Mouse (Mus musculus) splenic B cell, adult 2 months (primary cell): ENCODE measurements around the gene Lingo1.

Experiments used
- DNase-seq: peaks from one replicate; pipeline ENCODE4 v3.0.0-alpha.2; 2011; ENCODE audit warnings: low read depth, low spot score
- H3K27me3 ChIP-seq: 2 replicates; pipeline ENCODE4 v1.6.1; 2012; ENCODE audit warnings: mild to moderate bottlenecking, low read length, moderate library complexity, mixed read lengths; ENCODE audit not compliant: control insufficient read depth, poor library complexity, insufficient read depth, severe bottlenecking
- H3K36me3 ChIP-seq: 2 replicates; pipeline ENCODE4 v1.6.1; 2012; ENCODE audit warnings: mild to moderate bottlenecking, low read length, moderate library complexity, mixed read lengths; ENCODE audit not compliant: control insufficient read depth, poor library complexity, insufficient read depth, severe bottlenecking

The Lingo1 gene

DNA sequence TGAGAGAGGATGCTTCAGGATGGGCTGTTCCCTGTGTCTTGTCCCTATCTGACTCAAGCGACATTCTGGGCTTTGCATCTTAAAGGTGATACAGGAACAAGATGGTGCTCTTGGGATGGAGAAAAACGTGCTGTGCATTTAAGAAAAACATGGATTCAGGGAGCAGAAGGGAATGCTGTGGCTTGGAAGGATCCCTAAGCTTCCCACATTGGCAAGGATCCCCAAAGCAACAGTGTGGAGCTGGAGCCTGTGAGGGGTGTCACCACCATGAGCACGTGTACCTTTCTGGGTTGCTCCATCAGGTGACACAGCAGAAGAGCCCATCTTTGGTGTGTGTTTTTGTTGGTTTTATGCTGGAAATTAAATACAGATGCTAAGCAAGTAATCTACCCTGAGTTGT, 77.3 kb downstream of the Lingo1 start:
- Histone ChIP-seq H3K36me3 (no peaks in the 10 kb centered on the region; the same call in 1 of the 2 replicates), H3K27me3 (no peaks in the 10 kb centered on the region)
- no peak for DNase-seq

DNA sequence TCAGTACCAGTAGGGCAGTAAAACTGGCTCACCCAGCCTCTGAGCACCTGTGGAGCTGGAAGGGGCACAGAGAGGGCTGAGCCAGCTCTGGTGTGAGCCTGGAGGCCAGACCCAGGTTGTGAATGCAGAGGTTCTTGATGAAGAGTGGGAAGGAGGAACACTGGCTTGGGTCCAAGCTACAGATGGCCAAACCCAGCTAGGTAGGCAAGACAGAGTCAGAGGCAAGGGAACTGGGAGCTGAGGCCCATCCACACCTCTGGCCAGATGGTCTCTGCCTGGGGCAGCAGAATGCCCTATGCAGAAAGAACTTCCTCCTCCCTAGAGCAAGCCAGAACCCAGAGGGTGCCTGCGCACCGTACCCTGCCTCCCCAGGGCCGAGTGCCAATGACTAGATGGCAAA, 79.7 kb downstream of the Lingo1 start:
- no peak for DNase-seq

DNA sequence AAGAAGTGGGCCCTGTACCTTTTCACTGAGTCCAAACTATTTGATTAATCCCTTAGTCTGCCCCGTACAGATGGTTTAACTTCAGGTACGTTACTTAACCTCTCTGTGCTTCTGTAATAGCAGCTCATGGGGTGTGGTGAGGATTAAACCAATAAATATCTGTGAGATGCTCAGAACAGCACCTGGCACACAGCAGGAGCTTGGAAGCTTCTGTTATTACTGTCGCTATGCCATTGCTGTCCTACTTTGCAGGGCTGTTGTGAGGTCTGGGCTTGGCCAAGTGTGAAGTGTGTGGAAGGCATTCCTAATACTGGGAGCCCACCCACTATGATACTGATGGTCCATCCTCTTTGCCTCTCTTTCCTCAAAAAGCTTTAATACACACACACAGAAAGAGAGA, 80.2 kb downstream of the Lingo1 start:
- Histone ChIP-seq H3K27me3 (no peaks in the 10 kb centered on the region), H3K36me3 (no peaks in the 10 kb centered on the region; the same call in 1 of the 2 replicates)
- DNase-seq: no peak

More for the DNA sequence above, 79.7 kb downstream of the Lingo1 start:
- Histone ChIP-seq H3K36me3 (no peaks in the 10 kb centered on the region; the same call in 1 of the 2 replicates), H3K27me3 (no peaks in the 10 kb centered on the region)

DNA sequence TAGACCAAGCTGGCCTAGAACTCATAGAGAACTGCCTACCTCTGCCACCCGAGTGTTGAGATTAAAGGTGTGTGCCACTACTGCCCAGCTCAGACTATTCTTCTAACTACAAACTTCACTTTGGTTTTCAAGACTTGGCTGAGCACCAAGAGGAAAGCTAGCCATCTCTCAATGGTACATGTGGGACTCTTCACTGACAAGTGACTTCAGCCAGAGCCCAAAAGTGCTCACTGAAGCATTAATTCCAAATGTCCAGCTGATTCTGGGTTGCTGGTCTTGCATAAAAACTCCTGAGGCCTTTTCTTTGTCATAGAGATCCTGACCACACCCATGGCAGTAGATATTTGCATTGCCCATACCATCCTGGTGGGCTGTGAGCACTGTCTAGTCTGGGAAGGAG, 81.9 kb downstream of the Lingo1 start:
- Histone ChIP-seq H3K36me3 (no peaks in the 10 kb centered on the region; the same call in 1 of the 2 replicates), H3K27me3 (no peaks in the 10 kb centered on the region)
- no peak for DNase-seq

DNA sequence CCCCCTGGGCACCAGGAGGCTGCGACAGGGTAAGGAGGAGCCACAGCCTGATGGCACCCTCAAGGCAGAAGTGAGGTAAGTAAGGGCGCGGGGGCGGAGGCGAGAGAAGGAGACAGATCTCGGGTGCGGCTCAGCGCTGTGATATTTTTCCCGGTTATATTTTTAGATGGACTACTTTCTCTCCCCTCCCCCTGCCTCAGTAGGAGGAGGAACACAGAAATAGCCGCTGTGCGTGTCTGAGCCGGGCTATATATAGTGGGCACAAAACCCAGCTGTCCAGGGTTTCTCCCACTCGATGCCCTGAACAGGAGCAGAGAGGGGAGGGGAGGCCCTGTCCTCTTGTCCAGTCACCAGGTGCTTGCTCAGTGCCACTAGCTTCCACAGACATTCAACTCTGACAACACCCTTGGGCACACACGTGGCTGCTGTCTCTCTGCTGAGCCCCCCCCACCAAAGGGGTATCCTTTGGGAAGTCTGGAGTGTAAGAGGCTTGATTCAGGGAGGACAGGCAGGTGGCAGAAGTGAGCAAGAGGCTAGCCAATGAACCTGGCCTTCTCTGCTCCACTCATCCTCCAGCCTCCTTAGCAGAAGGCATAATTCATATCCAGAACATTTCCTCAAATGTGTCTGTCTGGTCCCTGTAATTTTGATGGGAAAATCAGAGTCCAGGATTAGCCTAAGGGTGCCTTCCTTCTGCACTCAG, 83.5 kb downstream of the Lingo1 start:
- no peaks in the 10 kb centered on the region for H3K27me3 ChIP-seq

DNA sequence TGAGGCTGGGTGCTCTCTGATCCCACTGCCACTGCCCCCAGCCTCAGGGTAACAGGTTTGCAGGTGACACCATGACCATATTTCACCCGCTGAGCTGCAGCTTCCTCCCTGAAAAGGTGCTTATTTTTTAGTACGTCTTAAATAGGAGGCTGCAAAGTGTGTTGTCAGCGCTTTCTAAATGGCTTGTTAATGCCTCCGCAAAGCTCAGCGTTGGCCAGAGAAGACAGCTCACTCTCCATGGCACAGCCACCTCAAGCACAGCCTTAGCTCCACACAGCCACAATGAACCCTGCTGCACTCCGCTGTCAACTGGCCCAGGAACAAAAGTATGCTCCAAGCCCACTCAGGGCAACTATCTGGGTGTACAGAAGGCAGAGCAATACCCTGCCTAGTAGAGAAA, 85.3 kb downstream of the Lingo1 start:
- no peaks in the 10 kb centered on the region for H3K27me3 ChIP-seq
- H3K36me3 ChIP-seq: no peaks in the 10 kb centered on the region
- no peak for DNase-seq

More for the DNA sequence above, 83.5 kb downstream of the Lingo1 start:
- H3K36me3 ChIP-seq: no peaks in the 10 kb centered on the region
- DNase-seq: no peak

DNA sequence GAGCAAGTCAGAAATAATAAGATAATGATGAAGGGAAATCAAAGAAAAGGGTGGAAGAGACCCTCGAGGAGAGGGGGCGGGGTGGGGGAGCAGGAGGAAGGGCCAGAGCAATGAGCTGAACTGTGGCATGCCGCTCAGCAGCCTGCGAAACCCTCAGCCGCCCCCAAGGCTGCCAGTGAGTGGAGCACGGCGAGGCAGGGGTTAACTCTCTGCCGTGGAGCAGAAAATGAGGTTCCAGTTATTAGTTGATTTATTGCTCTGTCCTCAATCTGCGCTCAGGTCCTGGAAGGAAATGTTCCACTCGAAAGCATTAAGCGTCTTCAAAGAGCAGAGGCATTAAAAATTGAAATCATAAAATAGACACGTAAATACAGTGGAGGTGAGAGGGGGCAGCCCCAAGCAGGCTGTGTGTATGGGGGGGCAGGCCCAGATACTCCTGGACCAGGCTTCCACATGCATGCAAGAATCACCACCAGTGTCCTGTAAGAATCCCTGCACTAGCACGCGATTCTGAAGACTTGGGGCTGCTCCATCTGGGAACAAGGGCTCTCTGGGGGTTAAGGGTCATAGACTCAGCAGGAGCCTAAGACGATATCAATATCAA, 89.7 kb downstream of the Lingo1 start:
- Histone ChIP-seq H3K27me3 (no peaks in the 10 kb centered on the region), H3K36me3 (no peaks in the 10 kb centered on the region)
- no peak for DNase-seq

DNA sequence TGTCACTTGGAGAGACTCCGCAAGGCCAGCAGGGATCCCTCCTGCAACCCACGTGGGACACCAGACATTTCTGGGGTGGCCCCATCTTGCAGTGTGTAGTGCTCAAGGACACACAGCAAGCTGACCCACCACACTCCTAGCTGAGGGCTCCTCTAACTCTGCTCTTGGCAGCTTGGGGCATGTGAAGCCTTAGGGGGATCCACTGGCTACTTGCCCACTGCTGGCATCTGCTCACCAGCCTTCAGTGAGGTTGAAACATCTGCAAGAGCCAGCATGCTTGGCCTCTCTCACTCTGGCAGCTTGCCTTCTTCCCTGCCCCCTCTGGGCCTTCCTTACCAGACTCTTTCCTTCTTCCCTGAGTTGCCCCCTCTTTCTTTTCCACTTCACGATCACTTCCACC, 94.9 kb downstream of the Lingo1 start:
- H3K27me3 ChIP-seq: no peaks in the 10 kb centered on the region
- H3K36me3 ChIP-seq: no peaks in the 10 kb centered on the region
- no peak for DNase-seq

DNA sequence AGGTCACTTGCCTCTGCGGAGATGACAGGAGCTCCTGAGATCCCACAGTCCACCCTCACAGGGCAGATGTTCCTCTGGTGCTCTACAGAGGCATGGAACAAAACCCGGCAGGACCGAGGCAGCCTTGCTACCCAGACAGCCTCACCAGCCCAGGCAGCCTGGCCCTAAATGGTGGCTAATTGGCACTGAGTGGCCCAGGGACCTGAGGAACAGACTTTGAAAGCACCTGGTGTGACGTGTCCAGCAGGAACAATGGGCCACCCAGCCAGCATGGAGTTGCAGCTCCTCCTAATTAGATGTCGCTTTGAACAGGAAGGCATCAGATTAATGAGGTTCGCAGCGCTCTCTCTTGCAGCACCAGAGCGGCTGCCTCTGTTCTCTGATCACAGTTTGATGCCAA, 95.4 kb downstream of the Lingo1 start:
- H3K27me3 ChIP-seq: no peaks in the 10 kb centered on the region
- H3K36me3 ChIP-seq: no peaks in the 10 kb centered on the region
- DNase-seq: no peak

DNA sequence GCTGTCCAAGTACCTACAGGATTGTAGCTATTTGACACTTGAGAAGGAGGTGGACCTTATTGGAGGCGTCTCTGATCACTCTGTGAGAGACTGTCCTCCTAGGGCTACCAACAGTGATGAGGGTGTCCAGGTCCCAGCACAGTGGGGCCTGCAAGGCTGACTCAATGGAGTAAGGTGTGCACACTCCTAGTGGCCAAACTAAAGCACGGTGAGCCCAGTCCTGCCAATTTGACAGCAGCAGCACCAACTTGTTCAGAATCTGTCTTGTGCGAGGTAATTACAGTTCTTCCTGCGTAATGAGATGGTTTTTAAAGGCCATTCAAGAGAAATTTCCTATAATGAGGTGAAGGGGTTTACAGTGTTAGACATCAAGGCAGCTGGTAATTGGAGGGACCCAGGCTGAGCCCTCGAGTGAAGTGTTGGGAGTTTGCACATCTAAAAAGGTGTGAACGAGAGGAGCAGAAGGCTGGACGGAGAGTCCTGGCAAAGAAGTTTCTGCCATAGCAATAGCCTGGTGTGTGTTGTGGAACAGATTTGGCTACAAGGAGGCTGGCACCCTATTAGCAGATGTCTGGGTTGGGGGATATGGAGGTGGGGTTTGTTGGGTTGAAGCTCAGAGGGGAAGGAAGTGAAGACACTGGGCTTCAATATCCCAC, 97.4 kb downstream of the Lingo1 start:
- H3K36me3 ChIP-seq: no peaks in the 10 kb centered on the region
- DNase-seq: no peak
- no peaks in the 10 kb centered on the region for H3K27me3 ChIP-seq

DNA sequence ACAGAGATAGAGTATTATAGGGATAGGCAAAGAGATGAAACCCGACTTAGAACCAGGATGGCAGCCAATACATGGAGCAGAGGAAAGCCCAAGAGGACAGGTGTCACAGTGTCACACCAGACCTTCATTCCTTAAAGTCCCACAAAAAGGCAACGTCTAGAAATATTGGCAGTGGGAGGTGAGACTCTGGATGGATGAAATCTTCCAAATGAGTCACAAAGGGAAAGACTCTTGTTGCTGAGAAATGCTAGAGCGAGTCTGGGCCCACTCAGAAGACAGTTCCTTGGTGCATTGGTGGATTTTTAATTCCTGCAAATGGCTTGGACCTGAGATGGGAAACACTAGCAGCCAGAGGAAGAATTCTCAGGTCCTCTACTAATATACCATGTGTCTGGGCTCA, 102.2 kb downstream of the Lingo1 start:
- no peak for DNase-seq
- no peaks in the 10 kb centered on the region for H3K36me3 ChIP-seq

DNA sequence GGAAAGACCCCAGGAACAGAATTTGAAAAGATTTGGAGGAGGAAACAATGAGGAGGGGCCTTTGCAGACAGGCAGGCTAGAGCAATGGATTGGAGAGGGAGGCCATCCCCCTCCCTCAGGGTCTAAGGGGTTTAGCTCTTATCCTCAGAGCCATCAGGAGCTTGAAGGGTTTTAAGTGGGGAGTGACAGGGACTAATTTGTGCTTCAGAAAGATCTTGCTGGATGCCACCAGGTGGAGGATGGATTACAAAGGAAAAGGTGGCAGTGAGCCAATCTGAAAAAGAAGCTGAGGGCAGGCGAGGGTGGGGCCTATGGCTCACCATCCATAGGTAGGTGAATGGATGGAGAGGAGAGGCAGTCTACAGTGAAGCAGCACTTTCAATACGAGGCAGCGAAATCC, 105.0 kb downstream of the Lingo1 start:
- H3K36me3 ChIP-seq: no peaks in the 10 kb centered on the region
- DNase-seq: no peak
- H3K27me3 ChIP-seq: no peaks in the 10 kb centered on the region

More for the DNA sequence above, 102.2 kb downstream of the Lingo1 start:
- H3K27me3 ChIP-seq: no peaks in the 10 kb centered on the region

DNA sequence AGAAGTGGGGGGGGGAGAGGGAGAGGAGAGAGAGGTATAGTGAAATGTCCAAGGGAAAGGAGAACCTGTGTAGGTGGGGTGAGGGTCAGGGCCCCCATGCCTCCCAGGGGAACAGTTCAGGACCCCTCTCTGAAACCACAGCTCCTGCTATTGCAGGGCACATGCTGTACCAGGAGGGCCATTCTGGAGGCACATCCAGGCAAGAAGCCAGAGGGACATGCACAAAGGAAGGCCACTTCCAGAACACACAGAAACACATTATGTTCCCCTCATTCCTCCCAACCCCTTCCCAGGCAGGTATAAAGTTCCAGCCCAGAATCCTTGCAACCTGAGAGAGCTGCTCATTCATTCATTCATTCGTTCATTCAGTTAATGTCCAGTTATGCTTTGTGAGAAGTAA, 105.6 kb downstream of the Lingo1 start:
- H3K27me3 ChIP-seq: no peaks in the 10 kb centered on the region
- no peaks in the 10 kb centered on the region for H3K36me3 ChIP-seq
- DNase-seq: no peak

DNA sequence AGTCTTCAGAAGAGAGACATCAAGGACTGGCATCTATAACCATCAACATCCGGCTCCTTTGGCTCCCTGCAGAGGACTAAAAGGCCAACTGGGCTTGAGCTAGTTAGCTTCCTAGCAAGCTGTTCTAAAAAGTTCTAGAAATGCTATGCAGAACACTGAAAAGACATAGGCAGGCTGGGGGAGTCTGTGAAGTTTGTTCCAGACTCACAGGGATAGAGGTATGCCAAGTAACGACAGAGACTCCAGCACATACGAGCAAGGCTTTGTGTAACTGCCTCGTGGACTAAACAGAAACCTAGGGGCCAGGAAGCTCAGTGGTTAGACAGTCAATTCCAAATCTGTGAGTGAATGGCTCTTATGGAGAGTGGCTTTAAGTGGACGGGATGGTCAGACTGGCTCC, 108.8 kb downstream of the Lingo1 start:
- no peak for DNase-seq

DNA sequence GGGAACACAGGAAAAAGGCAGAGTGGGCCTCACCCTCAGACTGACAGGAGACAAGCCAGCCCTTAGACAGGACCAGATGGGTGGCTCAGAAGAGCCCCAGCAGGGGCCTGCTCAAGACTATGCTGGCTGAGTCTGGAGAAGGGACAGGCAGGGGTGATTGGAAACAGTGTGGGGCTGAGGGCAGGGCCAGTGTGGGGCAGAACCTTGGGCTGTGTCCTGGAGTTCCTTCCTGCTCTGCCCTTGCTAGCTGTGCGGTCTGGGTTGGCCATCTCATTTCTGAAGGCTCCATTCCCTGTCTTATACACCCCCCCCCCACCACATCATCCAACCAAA, 109.2 kb downstream of the Lingo1 start:
- no peaks in the 10 kb centered on the region for H3K36me3 ChIP-seq
- H3K27me3 ChIP-seq: no peaks in the 10 kb centered on the region
- no peak for DNase-seq

More for the DNA sequence above, 108.8 kb downstream of the Lingo1 start:
- Histone ChIP-seq H3K36me3 (no peaks in the 10 kb centered on the region), H3K27me3 (no peaks in the 10 kb centered on the region)
